Mouse (Mus musculus): ENCODE measurements at regions not wholly inside any gene's neighbourhood (a gene's known extent, or its start where the extent isn't known, plus 50 kb on each side); places are given as distances from the start of the nearest gene placed in this dataset.

GRCm38 (mm10) chr2:178727930-178728793 is 297.8 kb downstream of the Cdh26 start:
- no peak for TF ChIP-seq POLR2A (IDR thresholded peaks at IDR 0.05; ENCODE audit: extremely low read depth, insufficient read depth, low read length)
- TF ChIP-seq CTCF (IDR thresholded peaks at IDR 0.05; ENCODE audit: low read depth, low read length): no peak

Data from liver, adult 2 months (tissue).